Comparison of ENCODE assay signal across 10 mouse cellular contexts in the genomic region with DNA sequence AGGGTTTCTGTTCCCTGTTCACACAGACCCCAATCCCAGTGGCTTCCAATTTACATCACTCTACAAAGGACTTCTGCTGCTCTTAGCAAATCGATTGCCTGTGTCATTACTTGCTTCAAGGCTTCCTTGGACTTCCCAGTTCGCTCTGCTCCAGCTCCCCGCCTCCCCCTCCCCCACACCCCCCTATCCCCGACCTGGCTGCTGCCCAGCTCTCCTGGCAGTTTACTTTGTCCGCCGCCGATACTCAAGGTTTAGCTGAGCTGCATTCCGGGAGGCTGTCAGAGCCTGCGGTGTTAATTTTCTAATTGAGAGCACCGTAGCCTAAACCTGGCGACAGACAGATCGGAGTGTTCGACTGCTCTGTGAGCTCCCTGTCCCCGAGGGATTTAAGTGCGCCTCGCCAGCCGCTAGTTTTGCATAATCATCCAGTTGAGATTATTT. TPM values are rescaled to one million over a fixed set of nuclear protein-coding genes. Genes with fewer than 3 reads are reported as not detected.
DNase-seq lines count a peak whose midpoint lies in the region; ATAC-seq lines count a peak whose summit lies in the region.
"Had no signal": no experiment of that assay in that cellular context is flagged by ENCODE, and none has a peak within 500 bp of the region (broad histone marks: within the 10 kb centered on the region; RNA-seq: fewer than 3 reads in every experiment).

No protein-coding gene starts in this region.

- no peaks in the 10 kb centered on the region for H3K9me3 ChIP-seq in embryonic facial prominence, embryonic 14.5 days (ENCODE audit: control insufficient read depth, low read length)
- H3K9me3 ChIP-seq in limb, embryonic 10.5 days (replicated peaks): no peaks in the 10 kb centered on the region

- peak overlapping the region; percentile 62 for H3K4me2 ChIP-seq in embryonic facial prominence, embryonic 14.5 days (ENCODE audit: low read depth, low read length)

- peak overlapping the region; percentile 34 for H3K4me3 ChIP-seq in embryonic facial prominence, embryonic 14.5 days (ENCODE audit: low read depth, low read length)
- peak overlapping the region; percentile 53 for H3K4me3 ChIP-seq in limb, embryonic 10.5 days

- under 1% methylated on average over 17 of the region's 17 CpGs for WGBS in embryonic facial prominence, embryonic 14.5 days
- under 1% methylated on average over 17 of the region's 17 CpGs for WGBS in limb, embryonic 10.5 days

- no peaks in the 10 kb centered on the region for H3K36me3 ChIP-seq in embryonic facial prominence, embryonic 14.5 days (ENCODE audit: control insufficient read depth, insufficient read depth, low read length)
- no peaks in the 10 kb centered on the region for H3K36me3 ChIP-seq in limb, embryonic 10.5 days

- H3K4me1 ChIP-seq in embryonic facial prominence, embryonic 14.5 days (ENCODE audit: control insufficient read depth, insufficient read depth, low read length): peaks cover 20% of the 10 kb centered on the region
- peaks cover 33% of the 10 kb centered on the region for H3K4me1 ChIP-seq in limb, embryonic 10.5 days

- peak overlapping the region; percentile 37; the same call in 1 of the 2 replicates for H3K9ac ChIP-seq in embryonic facial prominence, embryonic 14.5 days (ENCODE audit: low read depth, low read length)

- peak overlapping the region; percentile 47; the same call in 1 of the 2 replicates for H3K27ac ChIP-seq in embryonic facial prominence, embryonic 14.5 days (replicated peaks; ENCODE audit: low read depth, low read length)
- peak overlapping the region; percentile 7; the same call in 1 of the 2 replicates for H3K27ac ChIP-seq in limb, embryonic 10.5 days

- intact Hi-C loops in heart, postnatal 36 days (cut with DNase I): loop anchor here (5.0 kb wide), 2 partner anchors 52 to 302 kb away; no protein-coding TSS in a partner anchor

- DNase-seq in frontal cortex, postnatal 36 days (ENCODE audit: low spot score in 2 of 2): no peak
- peak; percentile 71 for DNase-seq in embryonic facial prominence, embryonic 14.5 days (ENCODE audit: low spot score)
- peak; percentile 55 to 58 for DNase-seq in heart, postnatal 36 days
- peak; percentile 63 for DNase-seq in limb, embryonic 10.5 days (ENCODE audit: low spot score)
- peak; percentile 49 for DNase-seq in mesoderm, embryonic 11.5 days (ENCODE audit: low read depth, low spot score)
- no peak for DNase-seq in thymus, postnatal 0 days (ENCODE audit: low spot score)

- ATAC-seq in frontal cortex, adult (ENCODE audit: low TSS enrichment): peak; percentile 28; the same call in 1 of the 2 replicates
- ATAC-seq in embryonic facial prominence, embryonic 14.5 days (ENCODE audit: low read depth): peak; percentile 50; the same call in 1 of the 2 replicates
- ATAC-seq in activated CD4-positive, CD25-positive, alpha-beta regulatory T cell, adult 4 months: no peak

- no peaks in the 10 kb centered on the region for H3K27me3 ChIP-seq in embryonic facial prominence, embryonic 14.5 days (replicated peaks; ENCODE audit: control insufficient read depth, insufficient read depth, low read length)
- peaks cover 50% of the 10 kb centered on the region for H3K27me3 ChIP-seq in limb, embryonic 10.5 days (ENCODE audit: low read depth, poor library complexity, severe bottlenecking)

RNA-seq across cellular contexts. Expression of gene Tlr5, which starts 4.7 kb away (rescaled TPM):
- polyA plus RNA-seq in embryonic facial prominence, embryonic 14.5 days (2014; fragmentation: Nextera tagmentation; extraction: Ambion mirVana): 2.4 TPM in 2 replicates
- 1 to 10 TPM; 1.4 TPM for total RNA-seq in heart, postnatal 36 days (2021)
- polyA plus RNA-seq in limb, embryonic 10.5 days (2016; fragmentation: Nextera tagmentation; extraction: Ambion mirVana): 0.33 and 0.69 TPM in 2 replicates
- polyA plus RNA-seq in thymus, postnatal 0 days (2015; fragmentation: Nextera tagmentation; extraction: Ambion mirVana): 0.23 and 0.34 TPM in 2 replicates
- under 1 TPM in 1 of 2 experiments, not detected in 1; 0.27 TPM for polyA plus RNA-seq in activated CD4-positive, CD25-positive, alpha-beta regulatory T cell, adult 4 months (2017; shearing (Covaris generic))
- polyA plus RNA-seq: C2C12; erythroblast, embryonic 14.5 days had no signal

Comparison
In these comparisons a context has a peak if more than half of its experiments do, and no peak if none do; other contexts are left out.
1. DNase-seq: peak in embryonic facial prominence, embryonic 14.5 days (single experiment), heart, postnatal 36 days (2 of 2), limb, embryonic 10.5 days (single experiment) and mesoderm, embryonic 11.5 days (single experiment); none in frontal cortex, postnatal 36 days (0 of 2) and thymus, postnatal 0 days (single experiment).